In the genomic region with DNA sequence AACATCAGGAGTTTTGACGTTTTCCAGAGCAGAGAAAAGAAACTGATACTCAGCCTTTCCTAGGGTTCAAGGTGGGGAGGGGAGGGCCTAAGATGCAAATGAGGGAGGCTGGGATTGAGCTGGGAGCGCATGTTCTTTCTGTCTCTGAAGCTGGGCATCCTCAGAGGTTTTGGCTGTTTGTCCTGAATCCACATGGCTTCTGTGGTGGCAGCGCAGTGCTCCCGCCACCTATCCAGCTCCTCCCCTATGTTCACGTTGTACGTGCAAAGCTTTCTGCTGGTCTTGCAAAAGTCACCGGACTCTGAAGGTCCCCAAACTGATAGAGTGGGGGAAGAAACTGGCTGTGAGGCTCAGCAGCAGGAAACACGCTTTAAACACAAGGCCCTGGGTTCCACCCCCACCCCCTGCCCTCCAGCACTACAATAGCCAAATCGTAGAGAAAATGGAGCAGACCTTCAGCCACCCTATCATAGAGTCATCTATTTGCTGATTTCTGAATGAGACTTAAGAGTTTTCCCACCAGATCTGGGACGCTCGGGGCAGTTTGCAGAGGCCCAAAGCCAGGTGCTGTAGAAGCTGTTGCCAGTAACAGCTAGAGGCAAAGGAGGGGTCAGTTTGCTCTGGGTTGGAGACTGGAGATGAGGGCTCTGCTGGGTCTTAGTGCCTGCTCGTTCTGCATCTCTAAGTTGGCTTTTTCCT, we compare ENCODE assay signal across 8 mouse cellular contexts. TPM values are rescaled to one million over a fixed set of nuclear protein-coding genes. Genes with fewer than 3 reads are reported as not detected.
A peak's percentile ranks its signal among the peaks of the same experiment; 100 is the strongest.
DNase-seq lines count a peak whose midpoint lies in the region; ATAC-seq and TF ChIP-seq lines count a peak whose summit lies in the region.

No protein-coding gene starts in this region.

- intact Hi-C loops in left cerebral cortex, postnatal 4 days (cut with DNase I), result no loop called here

- ATAC-seq in forebrain, postnatal 0 days, result peak; percentile 88
- ATAC-seq in hindbrain, embryonic 16.5 days, result peak; percentile 90
- peak; percentile 76 for ATAC-seq in megakaryocyte progenitor cell, adult 5-6 weeks (replicated peaks; ENCODE audit: poor library complexity)
- peak; percentile 83 for ATAC-seq in stomach, postnatal 0 days (ENCODE audit: low FRiP score, low TSS enrichment)

- H3K27ac ChIP-seq in forebrain, postnatal 0 days (ENCODE audit: low read depth, low read length), result peak overlapping the region; percentile 29; the same call in 1 of the 2 replicates
- peak overlapping the region; percentile 79 for H3K27ac ChIP-seq in hindbrain, embryonic 16.5 days (ENCODE audit: low read depth, low read length)
- H3K27ac ChIP-seq in stomach, postnatal 0 days (replicated peaks), result peak overlapping the region; percentile 90

- no peaks in the 10 kb centered on the region for H3K27me3 ChIP-seq in forebrain, postnatal 0 days (ENCODE audit: insufficient read depth, low read length)
- no peaks in the 10 kb centered on the region for H3K27me3 ChIP-seq in hindbrain, embryonic 16.5 days (replicated peaks; ENCODE audit: control insufficient read depth, insufficient read depth, low read length)
- H3K27me3 ChIP-seq in stomach, postnatal 0 days (ENCODE audit: control insufficient read depth, insufficient read depth, low read length), result no peaks in the 10 kb centered on the region

- H3K4me2 ChIP-seq in forebrain, postnatal 0 days (ENCODE audit: low read depth), result peak overlapping the region; percentile 51
- H3K4me2 ChIP-seq in hindbrain, embryonic 16.5 days (ENCODE audit: low read length), result peak overlapping the region; percentile 57
- H3K4me2 ChIP-seq in stomach, postnatal 0 days (replicated peaks; ENCODE audit: low read depth), result peak overlapping the region; percentile 50

- peak overlapping the region; percentile 6 for H3K9ac ChIP-seq in forebrain, postnatal 0 days
- H3K9ac ChIP-seq in hindbrain, embryonic 16.5 days (ENCODE audit: low read depth, low read length), result peak overlapping the region; percentile 63
- peak overlapping the region; percentile 1; the same call in 1 of the 2 replicates for H3K9ac ChIP-seq in stomach, postnatal 0 days (ENCODE audit: low read length)

- peak; percentile 66 to 85 for DNase-seq in adrenal gland, adult (ENCODE audit: inconsistent age in 2 of 2, low spot score in 1 of 2)
- DNase-seq in adrenal gland, postnatal 4 days (ENCODE audit: low spot score in 2 of 2), result no peak
- DNase-seq in cerebellum, adult 18-20 months, result peak; percentile 73 to 82
- DNase-seq in forebrain, postnatal 0 days, result peak; percentile 52
- peak; percentile 61 for DNase-seq in left cerebral cortex, postnatal 4 days
- DNase-seq in stomach, postnatal 0 days (ENCODE audit: low spot score), result peak; percentile 75

- H3K4me3 ChIP-seq in forebrain, postnatal 0 days (ENCODE audit: low read depth, low read length), result peak overlapping the region; percentile 14
- H3K4me3 ChIP-seq in hindbrain, embryonic 16.5 days (ENCODE audit: low read length), result peak overlapping the region; percentile 38
- peak overlapping the region; percentile 25; the same call in 1 of the 2 replicates for H3K4me3 ChIP-seq in stomach, postnatal 0 days (ENCODE audit: low read depth, low read length)

- no peaks in the 10 kb centered on the region for H3K9me3 ChIP-seq in forebrain, postnatal 0 days (ENCODE audit: low read length)
- H3K9me3 ChIP-seq in hindbrain, embryonic 16.5 days (ENCODE audit: control insufficient read depth, low read length), result no peaks in the 10 kb centered on the region
- H3K9me3 ChIP-seq in stomach, postnatal 0 days (ENCODE audit: control insufficient read depth, low read length), result no peaks in the 10 kb centered on the region

- H3K36me3 ChIP-seq in forebrain, postnatal 0 days (ENCODE audit: insufficient read depth), result no peaks in the 10 kb centered on the region
- H3K36me3 ChIP-seq in hindbrain, embryonic 16.5 days (ENCODE audit: control insufficient read depth, insufficient read depth, low read length), result no peaks in the 10 kb centered on the region
- no peaks in the 10 kb centered on the region for H3K36me3 ChIP-seq in stomach, postnatal 0 days (ENCODE audit: control insufficient read depth, insufficient read depth, low read length)

- TF ChIP-seq EP300 in stomach, postnatal 0 days (optimal IDR thresholded peaks at IDR 0.05), result no peak

- 5% methylated on average over 12 of the region's 12 CpGs for WGBS in forebrain, postnatal 0 days
- 2% methylated on average over 12 of the region's 12 CpGs for WGBS in hindbrain, embryonic 16.5 days
- WGBS in stomach, postnatal 0 days, result 2% methylated on average over 12 of the region's 12 CpGs

- TF ChIP-seq CTCF in forebrain, postnatal 0 days (IDR thresholded peaks at IDR 0.05; ENCODE audit: low read depth), result no peak
- TF ChIP-seq CTCF in stomach, postnatal 0 days (IDR thresholded peaks at IDR 0.05; ENCODE audit: low read depth), result no peak

- H3K4me1 ChIP-seq in forebrain, postnatal 0 days (ENCODE audit: insufficient read depth), result 0 out of 2 replicates have a peak, but pooled peaks cover 5% of the 10 kb centered on the region
- H3K4me1 ChIP-seq in hindbrain, embryonic 16.5 days (ENCODE audit: control insufficient read depth, insufficient read depth, low read depth, low read length), result peaks cover 20% of the 10 kb centered on the region
- H3K4me1 ChIP-seq in stomach, postnatal 0 days (replicated peaks; ENCODE audit: control insufficient read depth, insufficient read depth), result peaks cover 13% of the 10 kb centered on the region

RNA-seq across cellular contexts. Expression of a gene that starts 42.0 kb away (rescaled TPM):
- total RNA-seq in adrenal gland, postnatal 4 days (2021), result 10 to 100 TPM; 15.5 to 16.0 TPM
- total RNA-seq in forebrain, postnatal 0 days (2014; rRNA removed), result 125 and 205 TPM in 2 replicates
- polyA plus RNA-seq in forebrain, postnatal 0 days (2015; fragmentation: Nextera tagmentation; extraction: Ambion mirVana), result 277 and 303 TPM in 2 replicates
- polyA plus RNA-seq in hindbrain, embryonic 16.5 days (2015; fragmentation: Nextera tagmentation; extraction: Ambion mirVana), result 222 and 255 TPM in 2 replicates
- 100 to 1,000 TPM; 174 to 175 TPM for total RNA-seq in left cerebral cortex, postnatal 4 days (2021)
- not detected in 2 replicates for total RNA-seq in megakaryocyte progenitor cell, adult 5-6 weeks (2015)
- not detected in 2 replicates for total RNA-seq in megakaryocyte progenitor cell, adult 5-6 weeks (2017)
- 7.4 and 8.0 TPM in 2 replicates for polyA plus RNA-seq in stomach, postnatal 0 days (2015; fragmentation: Nextera tagmentation; extraction: Ambion mirVana)

Comparison
In these comparisons a context has a peak if more than half of its experiments do, and no peak if none do; other contexts are left out.
1. DNase-seq: peak in adrenal gland, adult (2 of 2), cerebellum, adult 18-20 months (2 of 2), forebrain, postnatal 0 days (single experiment), left cerebral cortex, postnatal 4 days (single experiment) and stomach, postnatal 0 days (single experiment); none in adrenal gland, postnatal 4 days (0 of 2).
2. H3K27ac ChIP-seq: peak in every context shown above with its lines; median percentile 90 in stomach, postnatal 0 days; 79 in hindbrain, embryonic 16.5 days; 29 in forebrain, postnatal 0 days.
3. H3K9ac ChIP-seq: peak in every context shown above with its lines; median percentile 63 in hindbrain, embryonic 16.5 days; 6 in forebrain, postnatal 0 days; 1 in stomach, postnatal 0 days.
4. RNA of a gene that starts 42.0 kb away (total RNA-seq): 174 to 175 TPM in left cerebral cortex, postnatal 4 days, 125 to 205 TPM in forebrain, postnatal 0 days and 15.5 to 16.0 TPM in adrenal gland, postnatal 4 days; not detected in megakaryocyte progenitor cell, adult 5-6 weeks; every median in the first group is over 10 times any median in the second.
5. Peak in every context shown above with its lines, with median percentiles within 50 percentile points of each other: ATAC-seq, H3K4me2 ChIP-seq and H3K4me3 ChIP-seq.